Mouse (Mus musculus): ENCODE results near the gene Styx.

The Styx gene

GRCm38 (mm10) chr14:45350931-45351859, at the start of gene Styx:
Gene Styx, plus strand, starts transcription at chr14:45351093.
- CTCF ChIA-PET: interaction anchor here (0.6 to 1.2 kb wide), 2 partner anchors 11 to 291 kb away, joined by 9 to 13 read pairs; no protein-coding TSS in a partner anchor

- CTCF ChIA-PET: no interaction called here
Observed at GRCm38 (mm10) chr14:45303939-45304338, 47.0 kb upstream of the Styx start.

GRCm38 (mm10) chr14:45304389-45304788, 46.5 kb upstream of the Styx start:
- CTCF ChIA-PET: no interaction called here

- CTCF ChIA-PET: no interaction called here
Observed at GRCm38 (mm10) chr14:45305852-45306251, 45.0 kb upstream of the Styx start.

- CTCF ChIA-PET: no interaction called here
Observed at GRCm38 (mm10) chr14:45307630-45308328, 43.1 kb upstream of the Styx start.

- CTCF ChIA-PET: no interaction called here
Observed at GRCm38 (mm10) chr14:45309646-45310045, 41.2 kb upstream of the Styx start.

GRCm38 (mm10) chr14:45310101-45310500, 40.8 kb upstream of the Styx start:
- CTCF ChIA-PET: no interaction called here

GRCm38 (mm10) chr14:45316927-45317326, 34.0 kb upstream of the Styx start:
- CTCF ChIA-PET: no interaction called here

- CTCF ChIA-PET: no interaction called here
Observed at GRCm38 (mm10) chr14:45317921-45318411, 32.9 kb upstream of the Styx start.

GRCm38 (mm10) chr14:45318426-45319236, 32.3 kb upstream of the Styx start, which contains the start of gene Ero1l:
Gene Ero1l, minus strand, starts transcription at chr14:45318771.
- CTCF ChIA-PET: no interaction called here

- CTCF ChIA-PET: no interaction called here
Observed at GRCm38 (mm10) chr14:45319237-45319610, 31.7 kb upstream of the Styx start.

- CTCF ChIA-PET: no interaction called here
Observed at GRCm38 (mm10) chr14:45320111-45320510, 30.8 kb upstream of the Styx start.

- CTCF ChIA-PET: no interaction called here
Observed at GRCm38 (mm10) chr14:45321067-45321466, 29.8 kb upstream of the Styx start.

- CTCF ChIA-PET: no interaction called here
Observed at GRCm38 (mm10) chr14:45321622-45322021, 29.3 kb upstream of the Styx start.

GRCm38 (mm10) chr14:45322450-45322849, 28.4 kb upstream of the Styx start:
- CTCF ChIA-PET: no interaction called here

- CTCF ChIA-PET: no interaction called here
Observed at GRCm38 (mm10) chr14:45323320-45323719, 27.6 kb upstream of the Styx start.

GRCm38 (mm10) chr14:45325471-45325870, 25.4 kb upstream of the Styx start:
- CTCF ChIA-PET: no interaction called here

- CTCF ChIA-PET: no interaction called here
Observed at GRCm38 (mm10) chr14:45328072-45328713, 22.7 kb upstream of the Styx start.

- CTCF ChIA-PET: interaction anchor here (0.6 to 0.7 kb wide), 2 partner anchors 24 to 57 kb away, joined by 4 read pairs; no protein-coding TSS in a partner anchor
Observed at GRCm38 (mm10) chr14:45329018-45329588, 21.8 kb upstream of the Styx start.

- CTCF ChIA-PET: interaction anchor here (0.6 to 0.7 kb wide), 3 partner anchors 24 to 268 kb away, joined by 4 to 6 read pairs (median 4); no protein-coding TSS in a partner anchor
Observed at GRCm38 (mm10) chr14:45329589-45330181, 21.2 kb upstream of the Styx start, which contains the start of gene Psmc6. Gene Psmc6, plus strand, starts transcription at chr14:45329788.
